Mouse (Mus musculus): ENCODE results near the gene Ceacam5. TPM values are rescaled to one million over a fixed set of nuclear protein-coding genes. Genes with fewer than 3 reads are reported as not detected.

The Ceacam5 gene
- polyA plus RNA-seq (2014; fragmentation: Nextera tagmentation; extraction: Ambion mirVana): not detected in 2 replicates

GRCm38 (mm10) chr7:17712938-17713337, at the start of gene Ceacam5:
Gene Ceacam5, plus strand, starts transcription at chr7:17713238.
- ATAC-seq (replicated peaks; ENCODE audit: low FRiP score) (no peak), DNase-seq (ENCODE audit: low spot score) (no peak)
- no peak within 1 kb of the TSS for H3K4me3 ChIP-seq (ENCODE audit: low read depth, low read length)
- no peak within 1 kb of the TSS for H3K27ac ChIP-seq (ENCODE audit: low read depth, low read length)
- H3K9me3 ChIP-seq (ENCODE audit: control insufficient read depth, low read length): peaks cover 6% of the 10 kb centered on the region
- no peak within 1 kb of the TSS for H3K4me2 ChIP-seq
- H3K27me3 ChIP-seq (replicated peaks; ENCODE audit: control insufficient read depth, insufficient read depth, low read length): no peaks in the 10 kb centered on the region
- H3K36me3 ChIP-seq (ENCODE audit: control insufficient read depth, insufficient read depth, low read length): no peaks in the 10 kb centered on the region
- WGBS: 42% methylated on average over 1 of the region's 1 CpGs
- no peak within 1 kb of the TSS for H3K9ac ChIP-seq (ENCODE audit: low read depth, low read length)
- H3K4me1 ChIP-seq (replicated peaks; ENCODE audit: control insufficient read depth, insufficient read depth, low read length): no peaks in the 10 kb centered on the region

Other genes starting within 250 kb of the Ceacam5 start
- not detected in 2 replicates for gene Ceacam14, start 99.4 kb downstream of the Ceacam5 start, polyA plus RNA-seq (2014; fragmentation: Nextera tagmentation; extraction: Ambion mirVana)
- gene Gm5155, start 158.5 kb downstream of the Ceacam5 start, polyA plus RNA-seq (2014; fragmentation: Nextera tagmentation; extraction: Ambion mirVana): not detected in 2 replicates